8 mouse cellular contexts compared by ENCODE assay signal in the genomic region with DNA sequence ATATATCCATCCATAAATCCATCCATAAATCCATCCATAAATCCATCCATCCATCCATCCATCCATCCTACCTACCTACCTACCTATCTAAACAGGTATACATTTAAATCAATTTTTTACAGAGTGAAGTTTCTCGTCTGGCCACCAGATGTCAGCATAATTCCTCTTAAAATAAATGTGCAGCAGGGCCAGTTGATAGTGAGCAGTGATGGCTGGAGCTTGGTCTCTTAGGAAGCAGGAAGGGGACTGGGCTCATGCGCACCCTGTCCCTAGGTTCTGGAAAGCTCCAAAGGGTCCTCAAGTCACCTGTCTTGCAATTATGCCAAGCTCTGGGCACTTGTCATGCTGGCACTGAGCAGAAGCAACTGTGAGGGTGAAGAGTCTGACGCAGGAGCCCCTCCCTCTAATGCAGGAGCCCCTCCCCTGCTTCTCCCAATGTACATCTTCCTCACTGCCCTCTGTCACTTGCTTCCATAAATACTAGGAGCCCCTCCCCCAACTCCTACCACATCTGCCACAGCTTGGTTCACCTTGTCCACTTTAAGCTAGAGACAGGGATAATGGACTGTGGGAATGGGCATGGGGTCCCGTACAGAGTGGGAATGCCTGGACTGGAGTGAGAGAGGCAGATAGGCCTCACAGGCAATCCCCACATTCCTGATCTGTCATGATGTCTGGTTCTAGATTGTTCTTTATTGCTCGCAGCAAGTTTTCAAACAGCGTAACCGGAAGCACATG.
DNase-seq lines count a peak whose midpoint lies in the region; ATAC-seq and TF ChIP-seq lines count a peak whose summit lies in the region.

No protein-coding gene starts in this region.

- no peak overlapping the region for H3K9ac ChIP-seq in forebrain, embryonic 16.5 days (replicated peaks; ENCODE audit: low read depth, low read length)
- no peak overlapping the region for H3K9ac ChIP-seq in kidney, embryonic 16.5 days (replicated peaks; ENCODE audit: low read length)
- no peak overlapping the region for H3K9ac ChIP-seq in midbrain, embryonic 11.5 days (ENCODE audit: low read length)

- no peak overlapping the region for H3K4me2 ChIP-seq in forebrain, embryonic 16.5 days (ENCODE audit: low read length)
- no peak overlapping the region for H3K4me2 ChIP-seq in kidney, embryonic 16.5 days (replicated peaks; ENCODE audit: low read depth, low read length)
- no peak overlapping the region for H3K4me2 ChIP-seq in midbrain, embryonic 11.5 days

- H3K27ac ChIP-seq in gastrocnemius, adult 2 months = no peak overlapping the region
- H3K27ac ChIP-seq in forebrain, embryonic 16.5 days (ENCODE audit: low read length) = no peak overlapping the region
- H3K27ac ChIP-seq in kidney, embryonic 16.5 days (ENCODE audit: low read length) = no peak overlapping the region
- no peak overlapping the region for H3K27ac ChIP-seq in midbrain, embryonic 11.5 days (ENCODE audit: low read depth, low read length)

- H3K4me1 ChIP-seq in forebrain, embryonic 16.5 days (replicated peaks; ENCODE audit: control insufficient read depth, insufficient read depth, low read length) = 0 out of 2 replicates have a peak, but pooled peaks cover 2% of the 10 kb centered on the region
- no peaks in the 10 kb centered on the region for H3K4me1 ChIP-seq in kidney, embryonic 16.5 days (ENCODE audit: insufficient read depth, low read length)
- H3K4me1 ChIP-seq in midbrain, embryonic 11.5 days (ENCODE audit: control insufficient read depth, insufficient read depth, low read length) = no peaks in the 10 kb centered on the region

- no peaks in the 10 kb centered on the region for H3K36me3 ChIP-seq in forebrain, embryonic 16.5 days (ENCODE audit: control insufficient read depth, insufficient read depth)
- H3K36me3 ChIP-seq in kidney, embryonic 16.5 days (ENCODE audit: insufficient read depth, low read length) = no peaks in the 10 kb centered on the region
- no peaks in the 10 kb centered on the region for H3K36me3 ChIP-seq in midbrain, embryonic 11.5 days (ENCODE audit: control insufficient read depth, insufficient read depth, low read length)

- ATAC-seq in forebrain, embryonic 16.5 days = peak; percentile 75
- peak; percentile 72; the same call in 1 of the 2 replicates for ATAC-seq in kidney, embryonic 16.5 days (ENCODE audit: low FRiP score, low TSS enrichment)
- peak; percentile 74; the same call in 1 of the 2 replicates for ATAC-seq in midbrain, embryonic 11.5 days (ENCODE audit: low FRiP score)
- no peak for ATAC-seq in megakaryocyte, adult 5-6 weeks (ENCODE audit: poor library complexity, severe bottlenecking)

- 66% methylated on average over 7 of the region's 7 CpGs for WGBS in forebrain, embryonic 16.5 days
- 68% methylated on average over 7 of the region's 7 CpGs for WGBS in kidney, embryonic 16.5 days
- 71% methylated on average over 7 of the region's 7 CpGs for WGBS in midbrain, embryonic 11.5 days

- intact Hi-C loops in gastrocnemius, adult 2 months (cut with DNase I) = loop anchor here (1.0 to 5.0 kb wide), 3 partner anchors 604 to 670 kb away; no protein-coding TSS in a partner anchor
- intact Hi-C loops in gastrocnemius, postnatal 36 days (cut with DNase I) = loop anchor here (2.0 to 5.0 kb wide), 2 partner anchors 650 to 722 kb away; no protein-coding TSS in a partner anchor

- TF ChIP-seq CTCF in gastrocnemius, adult 2 months (IDR thresholded peaks at IDR 0.05) = peak; percentile 62

- H3K4me3 ChIP-seq in gastrocnemius, adult 2 months = no peak overlapping the region
- H3K4me3 ChIP-seq in forebrain, embryonic 16.5 days (replicated peaks; ENCODE audit: low read length) = no peak overlapping the region
- H3K4me3 ChIP-seq in kidney, embryonic 16.5 days (ENCODE audit: low read length) = no peak overlapping the region
- H3K4me3 ChIP-seq in midbrain, embryonic 11.5 days (ENCODE audit: low read depth, low read length) = no peak overlapping the region

- no peak for DNase-seq in gastrocnemius, adult 2 months
- no peak for DNase-seq in gastrocnemius, postnatal 36 days
- DNase-seq in B cell, adult 2 months = peak; percentile 37 to 48
- peak; percentile 16 for DNase-seq in c-Kit-positive CD71-positive TER-119-positive erythroid progenitor cells, embryonic 14.5 days (ENCODE audit: low spot score)
- peak; percentile 94 for DNase-seq in midbrain, embryonic 11.5 days (ENCODE audit: low spot score, missing footprints)

- H3K9me3 ChIP-seq in forebrain, embryonic 16.5 days (ENCODE audit: control insufficient read depth, low read length) = no peaks in the 10 kb centered on the region
- H3K9me3 ChIP-seq in kidney, embryonic 16.5 days (ENCODE audit: low read length) = no peaks in the 10 kb centered on the region
- no peaks in the 10 kb centered on the region for H3K9me3 ChIP-seq in midbrain, embryonic 11.5 days (ENCODE audit: control insufficient read depth, low read length)

- no peaks in the 10 kb centered on the region; the same call in 1 of the 2 replicates for H3K27me3 ChIP-seq in forebrain, embryonic 16.5 days (replicated peaks; ENCODE audit: control insufficient read depth, insufficient read depth, low read length)
- peaks cover 4% of the 10 kb centered on the region; the same call in 1 of the 2 replicates for H3K27me3 ChIP-seq in kidney, embryonic 16.5 days (ENCODE audit: insufficient read depth, low read length)
- no peaks in the 10 kb centered on the region for H3K27me3 ChIP-seq in midbrain, embryonic 11.5 days (ENCODE audit: control insufficient read depth, insufficient read depth, low read length)

Comparison
In these comparisons a context has a peak if more than half of its experiments do, and no peak if none do; other contexts are left out.
1. DNase-seq: peak in B cell, adult 2 months (2 of 2), c-Kit-positive CD71-positive TER-119-positive erythroid progenitor cells, embryonic 14.5 days (single experiment) and midbrain, embryonic 11.5 days (single experiment); none in gastrocnemius, adult 2 months (single experiment) and gastrocnemius, postnatal 36 days (0 of 2).